Mouse (Mus musculus) liver, embryonic 16.5 days (tissue): ENCODE measurements at regions not wholly inside any gene's neighbourhood (a gene's known extent, or its start where the extent isn't known, plus 50 kb on each side); places are given as distances from the start of the nearest gene placed in this dataset.

Experiments
- ATAC-seq: fragments of 200-750 bp; cut with Nextera tagmentation; 2 replicates; pipeline ENCODE4 v1.8.0; 2017; ENCODE audit warnings: low read depth, mild to moderate bottlenecking, moderate number of reproducible peaks, moderate library complexity
- H3K27ac ChIP-seq: fragments of 300-500 bp; sonication (generic); 2 replicates; pipeline ENCODE4 v1.5.1; 2014; ENCODE audit warnings: mild to moderate bottlenecking, low read length
- H3K27me3 ChIP-seq: fragments of 300-500 bp; sonication (generic); 2 replicates; pipeline ENCODE4 v1.6.1; 2014; ENCODE audit warnings: low read depth, low read length, mixed read lengths; ENCODE audit not compliant: control insufficient read depth, insufficient read depth
- H3K36me3 ChIP-seq: fragments of 300-500 bp; sonication (generic); 2 replicates; pipeline ENCODE4 v1.6.1; 2014; ENCODE audit warnings: mild to moderate bottlenecking; ENCODE audit not compliant: control insufficient read depth, insufficient read depth
- H3K4me1 ChIP-seq: fragments of 300-500 bp; sonication (generic); 2 replicates; pipeline ENCODE4 v1.6.1; 2014; ENCODE audit warnings: low read depth, low read length, mixed read lengths; ENCODE audit not compliant: control insufficient read depth
- H3K4me2 ChIP-seq: fragments of 300-500 bp; sonication (generic); 2 replicates; pipeline ENCODE4 v1.6.1; 2014; ENCODE audit warnings: low read depth, low read length, mixed read lengths
- H3K4me3 ChIP-seq: fragments of 300-500 bp; sonication (generic); 2 replicates; pipeline ENCODE4 v1.5.1; 2014; ENCODE audit warnings: low read depth, mild to moderate bottlenecking, low read length
- H3K9ac ChIP-seq: fragments of 300-500 bp; sonication (generic); 2 replicates; pipeline ENCODE4 v1.6.1; 2014; ENCODE audit warnings: low read depth, low read length
- H3K9me3 ChIP-seq: fragments of 300-500 bp; sonication (generic); replicated peaks from 2 replicates; pipeline ENCODE4 v1.6.1; 2016; ENCODE audit warnings: low read length; ENCODE audit not compliant: control insufficient read depth
- WGBS: fragments of 180-500 bp; shearing (Covaris S2); extraction: QIAGEN DNeasy Blood & Tissue Kit; methylation state at CpG from one replicate; pipeline ENCODE4 v1.1.7; 2014; ENCODE audit not compliant: insufficient replicate concordance; 5-methylcytosine and 5-hydroxymethylcytosine counted together

DNA sequence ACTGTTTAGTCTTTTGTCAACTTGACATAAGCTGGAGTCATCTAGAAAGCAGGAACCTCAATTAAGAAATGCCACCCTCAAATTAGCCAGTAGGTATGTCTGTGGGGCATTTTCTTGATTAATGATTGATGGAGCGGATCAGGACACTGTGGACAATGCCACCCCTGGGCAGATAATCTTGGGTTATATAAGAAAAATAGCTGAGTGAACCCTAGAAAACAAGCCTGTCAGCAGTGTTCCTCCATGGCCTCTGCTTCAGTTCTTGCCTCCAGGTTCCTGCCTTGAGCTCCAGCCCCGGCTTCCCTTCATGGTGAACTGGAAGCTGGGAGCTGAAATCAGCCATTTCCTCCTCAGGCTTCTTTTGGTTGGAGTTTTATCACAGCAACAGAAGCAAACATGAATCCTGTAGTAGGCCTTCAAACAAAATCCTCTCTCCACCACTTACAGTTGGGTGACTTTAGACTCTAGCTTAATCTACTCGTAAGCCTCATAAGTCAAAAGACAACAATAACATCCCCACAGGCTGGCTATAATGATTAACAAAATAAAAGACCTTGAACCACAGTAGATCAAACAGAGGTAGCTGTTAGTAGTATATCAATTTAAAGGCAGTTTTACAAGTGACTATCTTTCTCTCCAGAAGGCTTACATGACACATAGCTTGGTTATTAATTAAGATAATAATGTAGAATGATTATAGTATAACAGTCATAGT lies 61.1 kb upstream of the Usp24 start:
- Histone ChIP-seq H3K27ac (no peak overlapping the region), H3K9me3 (no peaks in the 10 kb centered on the region), H3K36me3 (no peaks in the 10 kb centered on the region), H3K27me3 (no peaks in the 10 kb centered on the region), H3K4me1 (peaks cover 18% of the 10 kb centered on the region), H3K4me3 (no peak overlapping the region), H3K4me2 (no peak overlapping the region), H3K9ac (no peak overlapping the region)
- ATAC-seq = no peak
- WGBS = 74% methylated on average over 3 of the region's 3 CpGs

DNA sequence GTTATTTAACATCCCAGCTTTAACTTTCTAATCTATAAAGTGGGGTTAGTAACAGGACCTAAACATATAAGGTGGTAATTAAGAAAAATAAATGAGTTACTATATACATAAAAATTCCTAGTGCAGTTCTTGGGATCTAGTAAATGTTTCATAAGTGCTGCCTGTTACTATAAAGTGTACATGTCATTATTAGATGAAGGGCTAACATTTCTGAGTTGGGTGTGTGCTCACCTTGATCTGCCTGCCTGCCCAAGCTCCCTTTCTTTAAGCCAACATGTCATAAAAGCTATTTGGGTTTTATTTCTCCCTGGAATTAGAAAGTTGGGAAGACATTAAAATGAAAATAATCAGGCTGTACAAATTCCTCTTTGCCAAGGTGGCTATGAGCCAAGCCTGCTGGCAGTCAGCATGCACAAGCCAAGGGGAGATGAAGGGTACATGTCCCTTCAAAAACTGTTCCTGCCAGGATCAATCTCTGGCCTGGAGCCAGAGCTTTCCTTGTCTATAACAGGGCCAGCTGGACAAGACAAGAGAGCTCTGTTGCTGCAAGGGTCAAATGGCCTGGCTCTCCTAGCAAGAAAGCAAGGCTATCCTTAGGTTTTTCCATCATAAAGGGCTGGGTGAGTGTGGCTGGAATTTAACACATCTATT lies 59.9 kb upstream of the Usp24 start:
- Histone ChIP-seq H3K36me3 (no peaks in the 10 kb centered on the region), H3K9ac (no peak overlapping the region), H3K4me3 (no peak overlapping the region), H3K9me3 (no peaks in the 10 kb centered on the region), H3K4me1 (peaks cover 9% of the 10 kb centered on the region), H3K27me3 (no peaks in the 10 kb centered on the region), H3K27ac (no peak overlapping the region), H3K4me2 (no peak overlapping the region)
- ATAC-seq = peak; percentile 41; the same call in 1 of the 2 replicates

DNA sequence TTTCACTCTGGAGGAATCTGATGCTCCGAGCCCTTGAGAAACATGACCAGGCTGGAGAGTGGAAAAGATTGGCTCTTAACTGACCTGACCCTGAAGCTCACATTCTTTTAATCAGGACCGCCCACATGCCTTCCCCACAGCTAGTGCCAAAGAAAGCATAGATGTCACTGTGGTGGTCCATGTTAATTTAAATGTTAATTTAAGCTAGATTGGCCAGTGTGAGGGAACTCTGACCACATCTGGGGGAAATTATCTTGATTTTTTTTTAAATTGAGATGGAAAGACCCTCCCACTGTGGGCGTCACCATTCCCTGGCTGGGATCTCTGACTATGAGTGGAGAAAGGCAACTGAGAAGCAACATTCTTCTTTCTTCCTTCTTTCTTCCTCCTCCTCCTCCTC lies 54.6 kb upstream of the Usp24 start:
- H3K4me1 ChIP-seq = peaks cover 2% of the 10 kb centered on the region; the same call in 1 of the 2 replicates
- no peak overlapping the region for H3K9ac ChIP-seq
- H3K36me3 ChIP-seq = no peaks in the 10 kb centered on the region
- no peak overlapping the region for H3K27ac ChIP-seq
- no peak overlapping the region for H3K4me2 ChIP-seq
- H3K9me3 ChIP-seq = no peaks in the 10 kb centered on the region
- H3K4me3 ChIP-seq = no peak overlapping the region
- ATAC-seq = no peak
- no peaks in the 10 kb centered on the region for H3K27me3 ChIP-seq
- 68% methylated on average over 3 of the region's 3 CpGs for WGBS

DNA sequence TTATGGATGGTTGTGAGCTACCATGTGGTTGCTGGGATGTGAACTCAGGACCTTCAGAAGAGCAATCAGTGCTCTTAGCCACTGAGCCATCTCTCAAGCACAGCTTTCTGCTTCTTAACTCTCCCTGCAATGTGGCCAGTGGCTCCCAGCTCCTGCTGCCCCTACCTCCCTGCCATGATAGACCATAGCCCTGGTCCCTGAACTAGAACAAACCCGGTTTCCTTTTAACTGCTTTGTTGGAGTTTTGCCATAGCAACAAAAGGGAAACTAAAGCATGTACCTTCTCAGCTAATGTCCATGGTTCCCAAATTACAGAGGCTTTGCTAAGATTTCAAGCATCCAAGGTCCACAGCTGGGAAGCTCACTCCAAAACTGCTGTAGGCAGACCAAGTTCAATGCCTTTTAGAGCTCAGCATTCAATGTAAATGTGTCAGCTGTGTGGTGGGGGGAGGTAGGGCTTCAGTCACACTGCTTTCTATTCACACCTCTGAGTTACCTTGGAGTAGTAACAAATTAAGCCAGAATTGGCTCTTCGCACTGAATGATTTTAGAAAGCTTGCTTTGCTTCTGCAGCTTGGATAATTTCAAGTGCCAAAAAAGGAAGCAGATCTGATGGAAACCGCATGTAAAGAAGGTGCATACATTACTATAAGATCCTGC lies 54.0 kb upstream of the Usp24 start:
- Histone ChIP-seq H3K4me1 (no peaks in the 10 kb centered on the region), H3K4me2 (no peak overlapping the region), H3K4me3 (no peak overlapping the region), H3K27me3 (no peaks in the 10 kb centered on the region), H3K9ac (no peak overlapping the region), H3K9me3 (no peaks in the 10 kb centered on the region), H3K27ac (no peak overlapping the region), H3K36me3 (no peaks in the 10 kb centered on the region)
- 73% methylated on average over 3 of the region's 3 CpGs for WGBS
- no peak for ATAC-seq

DNA sequence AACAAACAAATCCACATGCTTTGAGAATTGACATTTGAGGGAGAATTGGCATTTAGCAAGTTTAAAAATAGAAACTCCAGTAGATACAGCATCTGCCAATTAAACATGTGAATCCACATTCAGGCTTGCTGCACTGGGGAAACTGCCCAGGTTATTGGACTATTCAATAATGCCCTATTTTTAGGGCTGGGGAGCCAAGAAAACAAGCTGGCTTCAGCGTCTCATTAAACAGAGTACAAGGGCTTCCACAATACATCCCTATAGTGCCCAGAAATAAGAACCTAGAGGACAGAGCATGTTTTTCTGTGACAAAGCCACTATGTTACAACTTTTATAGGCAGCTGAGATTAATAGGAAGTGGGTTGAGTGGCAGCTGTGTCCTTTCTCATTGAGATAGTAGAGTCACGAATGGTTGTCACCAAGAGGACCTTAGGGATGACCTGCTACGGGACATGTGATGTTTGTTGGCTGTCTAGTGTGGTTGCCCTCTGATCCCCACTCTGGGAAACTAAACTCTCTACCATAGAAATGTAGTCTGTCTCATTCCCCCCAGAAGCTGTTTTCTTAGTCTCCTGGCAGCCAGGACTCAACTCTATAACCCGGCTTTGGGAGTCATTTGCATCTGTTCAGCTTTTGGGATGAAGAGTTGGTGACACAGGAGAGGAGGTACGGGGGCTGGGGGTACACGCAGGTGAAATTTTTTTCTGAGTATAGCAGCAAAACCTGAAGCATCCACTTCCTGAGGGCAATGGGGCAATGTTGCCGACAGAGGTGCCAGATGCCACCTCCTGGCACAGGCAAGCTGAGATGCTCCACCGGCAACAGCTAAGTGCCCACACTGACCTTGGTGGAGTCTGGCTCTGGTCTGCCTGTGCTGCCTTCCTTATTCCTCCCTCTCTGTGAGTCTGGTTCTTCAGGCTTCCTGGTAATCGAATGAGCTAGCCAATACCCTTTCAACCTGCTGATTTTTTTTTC lies 53.0 kb upstream of the Usp24 start:
- H3K9me3 ChIP-seq = no peaks in the 10 kb centered on the region
- H3K4me1 ChIP-seq = no peaks in the 10 kb centered on the region
- no peaks in the 10 kb centered on the region for H3K36me3 ChIP-seq
- no peak for ATAC-seq
- H3K4me3 ChIP-seq = no peak overlapping the region
- H3K4me2 ChIP-seq = no peak overlapping the region
- no peak overlapping the region for H3K27ac ChIP-seq
- H3K27me3 ChIP-seq = no peaks in the 10 kb centered on the region
- H3K9ac ChIP-seq = no peak overlapping the region
- WGBS = 62% methylated on average over 9 of the region's 9 CpGs
